Mouse (Mus musculus) spleen, adult 2 months (tissue): ENCODE data around the gene Col20a1.

Source experiments
- CTCF ChIP-seq: fragments of 200-500 bp; IDR thresholded peaks from 2 replicates; pipeline ENCODE4 v1.5.1; 2011; ENCODE audit warnings: mild to moderate bottlenecking, inconsistent platforms; ENCODE audit not compliant: insufficient read depth, insufficient read length, insufficient replicate concordance; ENCODE audit errors: extremely low read depth
- POLR2A ChIP-seq: fragments of 200-500 bp; IDR thresholded peaks from 2 replicates; pipeline ENCODE4 v1.6.1; 2011; ENCODE audit warnings: low read depth, low read length, inconsistent platforms

- TF ChIP-seq POLR2A (no peak), CTCF (no peak)
These were observed 666 bp downstream of the Col20a1 start for GRCm38 (mm10) chr2:180987001-180987400.
